Mouse (Mus musculus) limb, embryonic 15.5 days (tissue): Measurements from ENCODE around the gene Pnpo. TPM values are rescaled to one million over a fixed set of nuclear protein-coding genes. Genes with fewer than 3 reads are reported as not detected.

Experiments
- ATAC-seq: fragments of 200-750 bp; cut with Nextera tagmentation; 2 replicates; pipeline ENCODE4 v1.8.0; 2017; ENCODE audit warnings: low read depth, moderate TSS enrichment; ENCODE audit not compliant: insufficient number of reproducible peaks, low FRiP score, low TSS enrichment
- H3K27ac ChIP-seq: fragments of 300-500 bp; sonication (generic); 2 replicates; pipeline ENCODE4 v1.5.1; 2015; ENCODE audit warnings: moderate library complexity, mild to moderate bottlenecking, inconsistent platforms
- H3K27me3 ChIP-seq: fragments of 300-500 bp; sonication (generic); 2 replicates; pipeline ENCODE4 v1.6.1; 2015; ENCODE audit warnings: inconsistent platforms
- H3K36me3 ChIP-seq: fragments of 300-500 bp; sonication (generic); 2 replicates; pipeline ENCODE4 v1.6.1; 2015; ENCODE audit warnings: inconsistent platforms
- H3K4me1 ChIP-seq: fragments of 300-500 bp; sonication (generic); 2 replicates; pipeline ENCODE4 v1.6.1; 2015; ENCODE audit warnings: inconsistent platforms
- H3K4me2 ChIP-seq: fragments of 300-500 bp; sonication (generic); 2 replicates; pipeline ENCODE4 v1.6.1; 2015; ENCODE audit warnings: mild to moderate bottlenecking, inconsistent platforms
- H3K4me3 ChIP-seq: fragments of 300-500 bp; sonication (generic); 2 replicates; pipeline ENCODE4 v1.5.1; 2015; ENCODE audit warnings: mild to moderate bottlenecking, inconsistent platforms
- H3K9ac ChIP-seq: fragments of 300-500 bp; sonication (generic); 2 replicates; pipeline ENCODE4 v1.6.1; 2015; ENCODE audit warnings: inconsistent platforms
- H3K9me3 ChIP-seq: fragments of 300-500 bp; sonication (generic); 2 replicates; pipeline ENCODE4 v1.6.1; 2016; ENCODE audit warnings: inconsistent platforms
- WGBS: fragments of 180-500 bp; shearing (Covaris S2); methylation state at CpG from one replicate; pipeline ENCODE4 v1.1.7; 2015; 5-methylcytosine and 5-hydroxymethylcytosine counted together
- polyA plus RNA-seq: library from polyadenylated mRNA; unstranded; fragments of >200 nt; fragmentation: Nextera tagmentation; extraction: Ambion mirVana; gene quantifications from 2 replicates; pipeline ENCODE4 v1.2.1, GENCODE M21; 2015

Gene Pnpo
- polyA plus RNA-seq, 1 experiment from 2014 or later = 37.6 TPM

DNA sequence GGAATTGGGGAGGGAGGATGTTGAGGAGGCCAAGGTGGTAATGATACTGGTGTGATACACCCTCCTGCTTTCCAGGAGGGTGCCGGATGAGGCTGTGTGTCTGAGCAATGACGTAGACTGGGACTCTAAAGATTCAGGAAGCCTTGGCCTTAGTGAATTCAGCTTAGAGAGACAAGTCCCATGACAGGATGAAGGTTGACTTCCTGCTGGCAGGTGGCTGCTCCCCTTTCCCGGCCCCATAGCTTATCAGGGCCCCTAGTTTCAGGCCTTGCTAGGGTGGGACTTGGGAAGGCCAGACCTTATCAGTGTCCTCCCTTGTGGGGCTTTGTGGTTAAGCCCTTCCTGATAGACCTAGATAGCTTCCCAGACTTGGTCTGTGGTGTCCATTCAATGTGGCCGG is 4.1 kb upstream of the Pnpo start:
- H3K4me2 ChIP-seq = no peak overlapping the region
- H3K9ac ChIP-seq = no peak overlapping the region
- H3K9me3 ChIP-seq = no peaks in the 10 kb centered on the region
- H3K4me3 ChIP-seq = no peak overlapping the region
- peaks cover 23% of the 10 kb centered on the region for H3K36me3 ChIP-seq
- H3K27ac ChIP-seq = no peak overlapping the region
- no peak for ATAC-seq
- H3K27me3 ChIP-seq = no peaks in the 10 kb centered on the region
- peaks cover 27% of the 10 kb centered on the region for H3K4me1 ChIP-seq
- WGBS = 95% methylated on average over 4 of the region's 4 CpGs

DNA sequence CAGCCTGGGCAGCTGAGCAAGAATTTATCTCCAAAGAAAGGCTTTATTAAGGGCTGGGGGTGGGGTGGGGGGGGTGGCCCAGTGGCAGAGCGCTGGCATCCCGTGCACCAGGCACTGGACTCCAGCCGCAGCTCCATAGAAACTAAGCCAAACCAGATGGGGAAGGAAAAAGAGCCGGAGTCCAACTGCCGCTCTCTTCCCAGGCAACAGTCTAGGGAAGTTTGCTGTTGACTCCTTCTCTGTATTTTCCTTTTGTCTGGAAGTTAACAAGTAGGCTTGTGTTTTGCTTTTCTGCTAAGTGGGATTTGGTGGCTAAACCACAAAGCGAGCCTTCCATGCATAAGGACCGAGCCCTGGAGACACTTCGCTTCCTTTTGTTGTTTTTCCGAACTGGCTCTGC is 2.7 kb upstream of the Pnpo start:
- H3K9me3 ChIP-seq = no peaks in the 10 kb centered on the region
- peak overlapping the region; percentile 12; the same call in 1 of the 2 replicates for H3K4me2 ChIP-seq
- no peak overlapping the region for H3K9ac ChIP-seq
- H3K36me3 ChIP-seq = peaks cover 10% of the 10 kb centered on the region
- peaks cover 27% of the 10 kb centered on the region for H3K4me1 ChIP-seq
- ATAC-seq = no peak
- H3K27me3 ChIP-seq = no peaks in the 10 kb centered on the region
- no peak overlapping the region for H3K4me3 ChIP-seq
- WGBS = 58% methylated on average over 9 of the region's 9 CpGs
- peak overlapping the region; percentile 72 for H3K27ac ChIP-seq

DNA sequence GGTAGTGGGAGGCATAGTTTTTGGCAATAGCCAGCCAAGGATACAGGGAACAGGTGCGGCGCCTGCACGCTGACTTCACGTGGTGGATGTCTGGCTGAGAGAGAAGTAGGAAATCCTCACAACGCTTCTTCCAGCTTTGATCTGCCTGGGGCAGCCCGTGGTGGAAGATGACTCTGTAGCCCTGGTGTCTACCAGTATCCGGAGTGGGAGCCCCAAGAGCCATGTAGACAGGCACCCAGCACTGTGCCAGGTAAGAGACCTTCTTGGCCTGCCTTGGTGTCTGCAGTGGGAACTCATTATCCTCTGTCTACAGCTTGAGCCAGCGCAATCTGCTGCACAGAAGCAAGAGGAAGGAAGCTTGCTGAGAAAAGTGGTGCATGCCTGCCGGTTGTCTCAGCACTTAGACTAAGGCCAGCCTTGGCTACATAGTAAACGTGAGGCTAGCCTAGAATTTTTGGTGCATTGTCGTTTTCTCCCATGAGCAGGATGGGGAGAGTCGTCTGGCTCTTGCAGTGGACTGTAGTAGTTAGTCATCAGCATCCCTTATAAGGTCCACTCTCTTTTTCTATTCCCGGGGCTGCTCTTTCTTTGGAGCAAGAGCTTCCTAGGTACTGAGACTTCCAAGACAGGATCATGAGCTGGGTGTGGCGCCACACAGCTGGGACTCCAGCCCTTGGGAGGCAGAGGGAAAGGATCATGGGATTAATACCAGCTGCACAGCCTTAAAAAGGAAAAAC is 1.2 kb upstream of the Pnpo start:
- H3K27ac ChIP-seq = no peak overlapping the region

DNA sequence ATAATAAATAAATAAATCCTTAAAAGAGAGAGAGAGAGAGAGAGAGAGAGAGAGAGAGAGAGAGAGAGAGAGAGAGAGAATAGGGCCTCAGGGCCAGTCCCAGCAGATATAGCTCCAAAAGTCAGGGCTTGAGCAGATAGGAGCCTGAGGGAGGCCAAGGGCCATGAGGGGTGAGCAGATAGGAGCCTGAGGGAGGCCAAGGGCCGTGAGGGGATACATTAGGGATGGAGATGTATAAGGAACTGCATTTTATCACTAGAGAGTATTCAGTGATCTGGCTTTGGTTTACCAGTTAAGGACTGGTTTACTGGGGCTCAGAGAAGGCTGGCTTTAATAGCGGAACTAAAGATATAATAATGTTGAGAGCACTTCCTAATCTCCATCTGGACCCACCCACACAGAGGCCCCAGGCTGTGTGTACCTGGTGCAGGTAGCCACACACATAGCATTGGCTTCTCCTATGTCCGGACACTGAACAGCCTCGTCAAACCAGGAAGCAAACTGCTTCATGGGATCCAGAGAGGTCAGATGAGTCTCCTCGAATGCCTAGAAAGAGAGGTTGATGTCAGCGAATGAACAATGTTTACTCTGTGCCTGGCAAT is 1.7 kb downstream of the Pnpo start:
- Histone ChIP-seq H3K9me3 (no peaks in the 10 kb centered on the region), H3K27me3 (no peaks in the 10 kb centered on the region), H3K4me1 (peaks cover 30% of the 10 kb centered on the region), H3K4me3 (no peak overlapping the region), H3K36me3 (no peaks in the 10 kb centered on the region), H3K9ac (no peak overlapping the region), H3K4me2 (no peak overlapping the region), H3K27ac (no peak overlapping the region)
- whole genome bisulfite sequencing = 77% methylated on average over 6 of the region's 6 CpGs
- no peak for ATAC-seq

More for the DNA sequence above, 1.2 kb upstream of the Pnpo start:
- no peaks in the 10 kb centered on the region for H3K27me3 ChIP-seq
- H3K4me1 ChIP-seq = peaks cover 27% of the 10 kb centered on the region
- no peak for ATAC-seq
- 0 out of 2 replicates have a peak, but pooled peaks cover 2% of the 10 kb centered on the region for H3K36me3 ChIP-seq
- peak overlapping the region; percentile 52 for H3K4me3 ChIP-seq
- H3K4me2 ChIP-seq = peak overlapping the region; percentile 93
- no peaks in the 10 kb centered on the region for H3K9me3 ChIP-seq
- 76% methylated on average over 14 of the region's 14 CpGs for WGBS
- H3K9ac ChIP-seq = no peak overlapping the region

DNA sequence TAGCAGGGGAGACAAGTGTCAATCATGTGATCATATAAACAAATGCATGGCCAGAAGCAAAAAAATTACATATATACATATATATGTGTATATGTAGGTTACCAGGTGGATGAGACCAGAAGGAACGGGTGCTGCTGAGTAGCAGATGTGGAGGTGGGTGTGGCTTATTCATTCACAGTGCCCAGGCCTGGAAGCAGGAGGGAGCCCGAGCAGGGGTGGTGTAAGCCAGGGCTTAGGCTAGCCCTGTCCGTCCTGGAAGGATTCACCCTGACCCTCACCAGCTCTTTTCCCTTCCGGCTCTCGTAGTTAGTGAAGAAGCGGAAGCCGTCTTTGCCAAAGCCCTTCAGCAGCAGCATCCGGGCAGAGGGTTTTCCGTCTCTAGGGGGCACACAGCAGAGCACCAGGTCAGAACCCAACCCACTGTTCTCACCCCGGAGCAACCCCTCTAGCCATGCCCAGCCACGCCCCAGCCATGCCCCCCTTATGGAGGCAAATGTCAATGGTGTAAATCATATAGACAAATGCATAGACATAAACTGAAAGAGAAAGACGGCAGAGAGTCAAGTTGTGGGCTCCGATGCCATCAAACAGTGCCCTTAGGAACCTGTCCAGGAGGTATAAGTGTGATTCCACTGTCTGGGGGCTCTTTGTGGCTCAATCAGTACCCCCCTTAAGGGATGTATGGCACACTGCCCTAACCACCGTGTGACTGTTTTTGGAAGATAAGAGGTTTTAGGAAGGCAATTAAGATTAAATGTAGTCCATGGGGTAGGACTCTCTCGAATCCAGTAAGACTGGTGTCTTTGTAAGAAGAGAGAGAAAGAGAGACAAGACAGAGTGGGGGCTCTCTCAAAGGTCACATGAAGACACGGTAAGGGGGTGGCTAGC is 3.0 kb downstream of the Pnpo start:
- Histone ChIP-seq H3K27ac (no peak overlapping the region), H3K27me3 (no peaks in the 10 kb centered on the region), H3K36me3 (no peaks in the 10 kb centered on the region), H3K4me3 (no peak overlapping the region), H3K4me1 (peaks cover 22% of the 10 kb centered on the region), H3K9me3 (no peaks in the 10 kb centered on the region), H3K4me2 (no peak overlapping the region), H3K9ac (no peak overlapping the region)
- no peak for ATAC-seq
- 73% methylated on average over 16 of the region's 16 CpGs for WGBS

DNA sequence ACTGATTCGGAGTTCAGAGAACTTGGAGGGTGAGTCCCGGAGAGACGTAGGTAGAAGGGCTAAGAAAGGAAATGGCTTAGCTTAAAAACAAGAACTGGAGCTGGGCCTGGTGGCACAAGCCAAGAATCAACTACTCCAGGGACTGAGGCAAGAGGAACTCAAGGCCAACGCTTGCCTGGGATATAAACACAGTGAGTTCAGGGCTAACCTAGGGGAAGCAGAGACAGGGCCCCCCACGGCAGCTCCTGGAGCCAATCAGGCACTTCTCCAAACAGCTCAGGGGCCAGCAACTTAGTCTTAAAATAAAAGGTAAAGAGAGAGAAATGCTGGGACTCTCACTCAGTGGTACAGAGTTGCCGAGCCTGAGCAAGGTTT is 5.4 kb downstream of the Pnpo start:
- H3K36me3 ChIP-seq = no peaks in the 10 kb centered on the region
- H3K4me3 ChIP-seq = no peak overlapping the region
- H3K4me2 ChIP-seq = no peak overlapping the region
- 73% methylated on average over 6 of the region's 6 CpGs for WGBS
- no peak overlapping the region for H3K9ac ChIP-seq
- no peak overlapping the region for H3K27ac ChIP-seq
- no peaks in the 10 kb centered on the region for H3K9me3 ChIP-seq
- no peak for ATAC-seq
- H3K4me1 ChIP-seq = peaks cover 5% of the 10 kb centered on the region
- no peaks in the 10 kb centered on the region for H3K27me3 ChIP-seq

DNA sequence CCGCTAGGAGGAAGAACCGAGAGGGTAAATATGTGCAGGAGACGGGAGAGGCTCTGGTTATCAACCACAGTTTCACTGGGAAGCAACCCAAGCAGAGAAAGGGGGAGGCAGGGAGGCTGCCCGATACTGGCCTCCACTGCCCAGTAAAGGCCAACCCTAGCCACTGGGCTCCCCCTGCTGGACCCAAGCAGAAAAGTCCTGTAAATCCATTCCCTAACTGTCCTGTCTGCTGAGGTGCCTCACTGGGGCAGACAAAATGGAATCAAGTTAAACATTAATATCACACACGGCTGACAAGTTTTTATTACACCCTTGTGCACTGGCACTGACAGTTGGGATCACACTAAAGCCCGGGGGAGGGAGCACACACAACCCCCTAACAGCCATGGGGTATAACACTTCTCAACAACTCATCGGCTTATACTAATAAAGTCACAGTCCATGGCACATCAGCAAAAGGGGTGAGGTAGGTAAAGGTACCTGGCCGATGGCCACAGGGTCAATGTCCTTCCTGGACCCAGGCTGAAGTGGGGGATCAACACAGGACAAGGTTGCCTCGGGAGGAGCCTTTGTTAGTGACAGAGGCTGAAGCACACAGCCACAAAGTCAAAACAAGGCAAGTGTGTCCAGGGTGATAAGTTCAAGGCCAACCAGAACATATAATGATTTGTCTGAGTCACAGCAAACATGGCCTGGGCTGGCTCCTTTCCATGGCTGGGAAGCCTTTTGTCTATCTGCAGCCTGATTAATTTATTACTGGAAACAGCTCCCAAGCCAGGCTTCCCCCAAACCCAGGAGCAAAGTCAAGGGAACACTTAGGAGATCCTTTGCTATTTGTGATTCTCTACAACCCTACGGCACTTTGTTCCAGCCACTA is 6.0 kb downstream of the Pnpo start:
- no peak overlapping the region for H3K4me3 ChIP-seq
- 56% methylated on average over 10 of the region's 10 CpGs for WGBS
- peaks cover 3% of the 10 kb centered on the region; the same call in 1 of the 2 replicates for H3K4me1 ChIP-seq
- ATAC-seq = no peak
- no peaks in the 10 kb centered on the region for H3K9me3 ChIP-seq
- no peaks in the 10 kb centered on the region for H3K36me3 ChIP-seq
- no peak overlapping the region for H3K27ac ChIP-seq
- no peak overlapping the region for H3K9ac ChIP-seq
- H3K4me2 ChIP-seq = no peak overlapping the region
- no peaks in the 10 kb centered on the region for H3K27me3 ChIP-seq

DNA sequence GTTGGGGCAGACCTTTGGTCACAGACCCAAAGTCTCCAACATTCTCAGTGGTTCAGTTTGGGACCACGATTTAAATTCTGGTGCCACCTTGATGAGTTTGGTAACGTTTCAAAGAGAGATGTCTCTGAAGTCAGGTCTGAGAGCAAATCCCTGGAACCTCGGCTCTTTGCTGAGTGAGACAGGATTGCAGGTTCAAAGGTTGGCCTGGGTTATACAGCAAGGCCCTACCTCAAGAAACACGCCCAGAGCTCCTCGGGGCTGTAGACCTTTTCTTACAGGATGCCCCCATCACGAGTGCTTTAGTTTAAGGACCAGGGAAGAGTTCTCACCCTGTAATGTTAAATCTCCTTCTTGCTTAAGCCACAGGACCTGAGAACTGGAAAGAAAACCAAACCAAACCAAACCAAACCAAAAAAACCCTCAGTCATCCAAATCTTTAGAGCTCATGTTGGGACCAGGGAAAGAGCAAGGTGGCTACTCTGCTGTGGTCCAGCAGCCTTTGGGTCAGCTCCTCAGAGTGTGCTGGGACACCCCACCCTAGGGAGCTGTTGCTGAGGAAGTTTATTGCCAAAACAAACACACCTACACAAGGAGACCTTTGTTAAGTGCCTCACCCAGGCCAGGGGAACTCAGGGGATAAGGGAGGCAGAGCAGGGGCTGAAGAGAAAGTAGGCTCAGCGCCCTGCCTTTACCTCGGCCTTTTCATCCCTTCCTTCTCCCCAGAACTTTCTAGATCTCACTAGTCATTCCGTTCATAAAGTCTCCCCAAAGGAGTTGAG is 7.7 kb downstream of the Pnpo start:
- ATAC-seq = no peak
- H3K27me3 ChIP-seq = no peaks in the 10 kb centered on the region; the same call in 1 of the 2 replicates
- 80% methylated on average over 9 of the region's 9 CpGs for WGBS
- H3K9ac ChIP-seq = no peak overlapping the region
- H3K27ac ChIP-seq = no peak overlapping the region
- peaks cover 8% of the 10 kb centered on the region for H3K4me1 ChIP-seq
- H3K36me3 ChIP-seq = no peaks in the 10 kb centered on the region
- no peak overlapping the region for H3K4me3 ChIP-seq
- no peak overlapping the region for H3K4me2 ChIP-seq
- H3K9me3 ChIP-seq = no peaks in the 10 kb centered on the region

DNA sequence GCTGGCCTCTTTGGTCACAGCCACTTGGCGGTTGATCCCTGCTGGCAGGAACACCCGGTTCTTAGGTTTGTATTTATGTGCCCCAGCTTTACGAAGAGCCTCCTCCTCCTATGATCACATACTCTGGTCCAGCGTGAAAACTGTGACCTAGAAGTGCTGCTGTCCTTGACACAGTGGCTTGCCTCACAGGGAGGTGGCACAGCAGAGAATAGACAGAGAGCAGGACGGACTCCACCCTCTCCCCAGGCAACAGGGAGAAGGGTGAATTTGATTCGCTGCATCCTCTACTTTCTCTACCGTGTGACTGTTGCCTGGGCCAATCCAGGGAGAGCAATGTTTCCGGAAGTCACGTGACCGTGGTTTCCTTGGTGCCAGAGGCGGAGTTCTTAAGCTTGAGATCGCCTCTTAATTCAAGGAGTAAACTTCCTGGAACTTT is 8.8 kb downstream of the Pnpo start:
- no peaks in the 10 kb centered on the region for H3K9me3 ChIP-seq
- 29% methylated on average over 12 of the region's 12 CpGs for WGBS
- no peaks in the 10 kb centered on the region for H3K36me3 ChIP-seq
- H3K4me1 ChIP-seq = peaks cover 9% of the 10 kb centered on the region
- H3K9ac ChIP-seq = no peak overlapping the region
- peaks cover 7% of the 10 kb centered on the region for H3K27me3 ChIP-seq
- H3K4me2 ChIP-seq = no peak overlapping the region
- ATAC-seq = no peak
- no peak overlapping the region for H3K4me3 ChIP-seq
- no peak overlapping the region for H3K27ac ChIP-seq

DNA sequence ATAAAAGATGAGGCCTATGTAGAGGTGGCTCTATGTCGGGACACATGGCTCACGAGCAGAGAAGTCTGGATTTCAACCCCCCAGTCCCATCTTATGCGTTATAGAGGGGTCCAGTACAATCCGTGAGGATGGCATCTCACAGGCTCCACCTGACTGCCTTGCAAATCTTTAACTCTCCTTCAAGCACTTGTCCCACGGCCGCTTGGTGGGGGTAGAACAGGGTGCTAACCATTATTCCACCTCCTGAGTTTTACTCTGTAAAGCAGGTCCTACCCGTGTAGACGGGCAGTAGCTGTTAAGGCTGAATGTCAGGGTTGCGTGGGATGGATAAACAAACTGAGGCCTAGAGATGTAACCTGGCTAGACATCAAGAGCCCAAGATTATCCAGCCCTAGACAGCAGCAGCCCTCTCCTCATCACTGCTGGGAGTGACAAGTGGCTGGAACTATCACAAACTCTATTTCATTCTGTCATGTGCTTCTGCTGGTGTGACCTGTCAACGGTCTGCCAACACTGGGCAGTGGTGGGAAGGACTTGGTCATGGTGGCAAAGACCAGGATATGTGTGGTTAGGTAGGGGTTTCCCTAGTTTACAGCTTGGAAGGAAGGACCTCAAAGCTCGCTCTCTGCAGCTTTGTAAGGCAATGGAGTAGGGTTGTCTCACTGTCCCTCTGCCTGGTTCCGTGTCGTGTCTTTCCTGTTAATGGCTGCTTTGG is 10.1 kb downstream of the Pnpo start:
- peaks cover 21% of the 10 kb centered on the region for H3K4me1 ChIP-seq
- no peaks in the 10 kb centered on the region for H3K9me3 ChIP-seq
- WGBS = 86% methylated on average over 13 of the region's 13 CpGs
- no peak overlapping the region for H3K27ac ChIP-seq
- H3K36me3 ChIP-seq = no peaks in the 10 kb centered on the region
- H3K4me3 ChIP-seq = no peak overlapping the region
- peaks cover 19% of the 10 kb centered on the region for H3K27me3 ChIP-seq
- ATAC-seq = no peak
- H3K9ac ChIP-seq = no peak overlapping the region
- H3K4me2 ChIP-seq = no peak overlapping the region
